Mouse (Mus musculus): ENCODE results near the gene Zfp605.
"Not testable (repeated sequence)": the region's sequence is repeated elsewhere in the genome, so short reads cannot be mapped to it uniquely, and the experiment has no call there.

The Zfp605 gene

GRCm38 (mm10) chr5:110109991-110110441 lies at the start of gene Zfp605:
Gene Zfp605, plus strand, starts transcription at chr5:110110092.
- DNase-seq (ENCODE audit: low spot score) = peak; percentile 92

DNA sequence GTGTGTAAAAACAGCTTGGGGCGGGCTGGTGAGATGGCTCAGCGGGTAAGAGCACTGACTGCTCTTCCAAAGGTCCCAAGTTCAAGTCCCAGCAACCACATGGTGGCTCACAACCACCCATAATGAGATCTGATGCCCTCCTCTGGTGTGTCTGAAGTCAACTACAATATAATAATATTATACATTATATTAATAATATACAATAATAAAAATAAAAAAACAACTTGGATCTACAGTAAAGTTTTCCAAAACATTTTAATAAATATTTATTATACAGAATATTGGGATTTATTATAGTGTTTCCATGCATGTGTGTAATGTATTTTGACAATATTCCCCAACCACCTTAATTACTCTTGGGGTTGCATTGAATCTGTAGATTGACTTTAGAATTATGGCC lies 37.5 kb upstream of the Zfp605 start, which contains the start of gene Gm17655:
Gene Gm17655, minus strand, starts transcription at position 101 of the 400 bp plus-strand sequence.
- not testable (repeated sequence) for DNase-seq (ENCODE audit: low spot score)

DNA sequence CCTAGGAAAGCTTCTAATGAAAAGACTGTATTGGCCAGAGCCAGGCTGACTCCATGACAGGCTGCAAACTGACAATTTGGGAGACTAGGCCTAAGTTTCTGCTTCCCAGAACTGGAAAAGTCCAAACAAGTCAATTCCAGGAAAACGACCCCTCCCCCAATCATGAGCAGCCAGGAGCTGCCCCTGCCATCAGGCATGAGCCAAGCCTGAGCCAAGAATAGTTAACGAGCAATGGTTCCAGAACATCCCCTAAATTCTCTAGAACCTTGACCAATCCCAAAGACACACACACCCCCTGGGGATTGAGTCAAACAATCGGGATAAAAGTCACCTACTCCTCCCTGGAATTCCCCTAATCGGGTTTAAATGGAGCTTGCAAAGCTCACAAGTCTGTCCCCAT lies 26.9 kb upstream of the Zfp605 start:
- DNase-seq (ENCODE audit: low spot score) = no peak

GRCm38 (mm10) chr5:110086161-110086866 lies 23.6 kb upstream of the Zfp605 start:
- DNase-seq (ENCODE audit: low spot score) = no peak

DNA sequence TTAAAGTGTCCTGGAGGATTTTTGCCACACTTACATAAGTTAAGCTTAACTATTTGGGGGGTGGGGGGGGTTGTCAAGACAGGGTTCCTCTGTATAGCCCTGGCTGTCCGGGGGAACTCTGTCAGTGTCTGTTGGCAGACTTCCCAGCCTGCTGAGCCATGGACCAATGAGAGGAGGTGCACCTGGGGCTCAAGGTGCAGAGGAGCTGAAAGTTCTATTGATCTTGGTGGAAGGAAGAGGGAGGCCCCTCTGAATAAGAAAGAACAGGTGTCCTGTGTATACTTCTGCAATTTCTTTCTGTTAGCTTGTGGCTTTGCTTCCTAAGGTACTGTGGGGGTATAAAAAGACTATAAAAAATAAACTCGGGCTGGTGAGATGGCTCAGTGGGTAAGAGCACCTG lies 18.3 kb upstream of the Zfp605 start:
- no peak for DNase-seq (ENCODE audit: low spot score)

GRCm38 (mm10) chr5:110094030-110094846 lies 15.7 kb upstream of the Zfp605 start, which contains the start of gene Gm35315:
Gene Gm35315, minus strand, starts transcription at chr5:110094420.
- DNase-seq (ENCODE audit: low spot score) = peak; percentile 94

DNA sequence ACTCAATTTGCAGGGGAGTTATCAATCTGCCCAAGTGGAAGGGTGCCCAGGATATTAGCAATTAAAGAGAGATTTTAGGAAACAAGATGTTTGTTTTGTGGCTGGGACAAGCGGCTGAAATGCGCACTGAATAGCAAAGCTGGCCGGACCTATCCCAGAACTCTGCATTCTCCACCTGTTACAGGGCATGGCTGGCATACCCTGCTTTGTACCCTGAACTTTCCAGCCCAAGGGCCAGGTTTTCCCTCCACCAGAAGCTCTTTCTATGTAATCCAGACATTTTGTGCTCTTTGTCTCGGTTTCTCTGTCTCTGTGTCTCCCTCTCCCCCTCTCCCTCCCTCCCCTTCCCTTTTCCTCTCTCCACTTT lies 15.1 kb upstream of the Zfp605 start:
- no peak for DNase-seq (ENCODE audit: low spot score)

DNA sequence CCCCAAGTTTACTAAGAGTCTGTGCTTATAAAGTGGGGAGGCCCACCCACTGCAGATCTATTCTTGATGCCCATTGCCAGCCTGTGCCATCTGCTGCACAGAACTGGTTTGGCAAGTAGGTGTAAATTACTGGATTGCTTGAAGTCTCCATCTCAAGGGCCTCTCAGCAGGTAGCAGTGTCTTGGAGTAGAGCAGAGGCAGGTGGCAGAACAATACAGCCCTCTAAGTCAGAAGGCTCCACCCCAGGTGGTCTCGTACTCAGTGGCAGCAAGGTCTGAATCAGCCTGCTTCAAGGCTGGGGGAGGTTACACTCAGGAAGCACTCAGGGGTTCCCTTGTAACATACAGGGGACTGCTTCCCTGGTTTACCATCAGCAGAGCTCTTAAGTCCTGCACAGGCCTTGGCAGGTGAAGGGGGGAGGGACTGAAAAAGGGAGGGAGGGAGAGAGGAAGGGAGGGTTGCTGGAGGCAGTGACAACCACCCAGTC lies 10.9 kb upstream of the Zfp605 start:
- no peak for DNase-seq (ENCODE audit: low spot score)

- DNase-seq (ENCODE audit: low spot score) = no peak
Measured at GRCm38 (mm10) chr5:110099656-110100580, 10.0 kb upstream of the Zfp605 start, which contains the start of gene Plcxd1. Gene Plcxd1, plus strand, starts transcription at chr5:110099969.

DNA sequence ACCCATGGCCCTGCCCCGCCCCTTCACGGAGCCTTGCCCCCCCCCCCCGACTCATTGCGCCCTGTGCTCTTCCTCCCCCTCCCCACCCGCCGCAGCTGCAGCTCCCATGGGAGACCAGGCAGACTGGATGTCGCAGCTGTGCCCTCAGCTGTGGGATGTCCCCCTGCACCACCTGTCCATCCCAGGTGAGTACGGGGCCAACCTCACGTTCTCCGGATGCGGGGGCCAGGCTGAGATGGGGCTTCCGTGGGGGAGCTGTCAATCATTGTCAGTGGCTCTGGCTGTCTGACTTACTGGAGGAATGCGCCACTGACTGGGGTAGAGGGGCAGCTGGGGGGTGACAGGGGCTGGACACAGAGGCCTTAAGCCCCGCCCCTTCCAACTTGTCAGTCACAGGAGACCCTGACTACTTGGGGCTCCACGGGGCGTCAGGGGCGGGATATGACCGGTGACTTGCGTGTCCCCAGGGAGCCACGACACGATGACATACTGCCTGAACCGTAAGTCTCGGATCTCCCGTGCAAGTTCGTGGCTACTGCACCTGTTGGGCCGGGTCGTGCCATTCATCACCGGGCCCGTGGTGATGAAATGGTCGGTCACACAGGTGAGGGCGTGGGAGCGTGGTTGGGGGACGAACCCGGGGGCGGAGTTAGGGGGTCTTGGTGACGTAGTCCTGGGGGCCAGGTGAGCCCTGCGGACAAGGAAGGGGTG lies 8.8 kb upstream of the Zfp605 start:
- DNase-seq (ENCODE audit: low spot score) = no peak

DNA sequence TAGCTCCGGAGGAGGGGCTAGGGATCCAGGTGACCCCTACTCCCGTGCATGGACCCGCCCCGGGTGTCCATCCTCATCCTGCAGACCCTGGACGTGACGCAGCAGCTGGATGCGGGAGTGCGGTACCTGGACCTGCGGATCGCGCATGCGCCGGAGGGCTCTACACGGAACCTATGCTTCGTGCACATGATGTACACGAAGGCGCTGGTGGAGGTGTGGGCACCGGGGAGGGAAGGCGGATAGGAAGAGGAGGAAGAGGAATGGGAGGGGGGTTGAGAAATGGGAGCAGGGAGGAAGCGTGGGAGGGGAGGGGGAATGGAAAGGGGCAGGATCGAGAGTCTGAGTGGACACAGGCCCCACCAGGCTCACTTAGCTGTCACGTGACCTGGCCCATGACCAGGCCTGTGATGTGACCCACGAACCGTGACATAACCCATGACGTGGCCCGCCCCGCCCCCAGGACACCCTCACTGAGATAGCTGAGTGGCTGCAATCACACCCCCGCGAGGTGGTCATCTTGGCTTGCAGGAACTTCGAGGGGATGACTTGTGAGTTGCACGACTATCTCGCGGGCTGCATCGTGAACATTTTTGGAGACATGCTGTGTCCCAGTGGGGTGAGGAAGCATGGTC lies 8.1 kb upstream of the Zfp605 start:
- no peak for DNase-seq (ENCODE audit: low spot score)

DNA sequence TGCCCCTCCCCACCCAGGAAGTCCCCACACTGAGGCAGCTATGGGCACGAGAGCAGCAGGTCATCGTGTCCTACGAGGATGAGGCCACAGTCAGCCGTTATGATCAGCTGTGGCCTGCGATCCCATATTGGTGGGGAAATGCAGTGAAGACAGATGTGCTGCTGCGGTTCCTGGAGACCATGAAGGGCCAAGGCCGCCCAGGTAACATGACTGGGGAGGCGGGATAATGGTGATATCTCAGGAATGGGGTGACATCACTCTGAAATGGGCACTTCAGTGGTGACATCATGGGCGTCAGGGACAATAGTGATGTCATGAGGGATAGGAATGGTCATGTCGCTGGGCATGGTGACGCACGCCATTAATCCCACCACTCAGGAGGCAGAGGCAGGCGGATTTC lies 7.5 kb upstream of the Zfp605 start:
- no peak for DNase-seq (ENCODE audit: low spot score)

GRCm38 (mm10) chr5:110102853-110103625 lies 6.9 kb upstream of the Zfp605 start:
- DNase-seq (ENCODE audit: low spot score) = no peak

- DNase-seq (ENCODE audit: low spot score) = no peak
Measured at GRCm38 (mm10) chr5:110103901-110104615, 5.8 kb upstream of the Zfp605 start.

DNA sequence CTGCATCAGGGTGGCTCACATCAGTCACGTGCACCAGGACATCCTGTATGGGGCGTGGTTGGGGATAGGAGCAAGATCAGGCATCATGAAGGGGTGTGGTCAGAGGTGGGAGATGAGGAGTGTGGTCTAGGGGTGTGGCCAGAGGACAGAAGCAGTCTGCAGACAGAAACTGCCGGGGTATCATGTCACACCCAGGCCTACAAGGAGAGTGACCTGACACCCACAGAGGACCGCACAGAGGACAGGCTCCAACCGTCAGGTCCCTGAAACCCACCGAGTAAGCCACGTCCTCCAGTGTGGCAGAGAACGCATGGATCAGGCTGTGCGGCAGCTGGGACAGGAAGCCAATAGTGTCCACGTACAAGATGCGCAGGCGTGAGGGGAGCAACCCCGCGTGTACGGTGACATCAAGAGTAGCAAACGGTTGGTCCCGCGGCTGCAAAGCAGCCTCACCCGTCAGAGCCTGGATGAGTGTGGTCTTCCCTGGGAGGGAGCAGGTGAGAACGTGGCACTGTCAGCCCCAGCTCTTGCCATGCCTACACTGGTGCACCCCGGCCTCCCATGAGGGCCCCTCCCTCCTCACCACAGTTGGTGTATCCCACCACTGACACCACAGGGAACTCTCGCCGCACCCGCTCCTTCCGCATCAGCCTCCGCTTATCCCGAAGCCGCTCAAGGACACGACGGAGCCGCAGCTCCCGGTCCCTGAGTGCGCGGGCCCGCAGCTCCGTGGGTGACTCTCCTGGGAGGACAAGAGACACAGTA lies 5.1 kb upstream of the Zfp605 start:
- no peak for DNase-seq (ENCODE audit: low spot score)

GRCm38 (mm10) chr5:110106140-110106871 lies 3.6 kb upstream of the Zfp605 start:
- no peak for DNase-seq (ENCODE audit: low spot score)

GRCm38 (mm10) chr5:110106901-110107564 lies 2.9 kb upstream of the Zfp605 start:
- no peak for DNase-seq (ENCODE audit: low spot score)

Data from MN1 (cell line).